Mouse (Mus musculus): ENCODE results near the gene Scap.

Scap gene

DNA sequence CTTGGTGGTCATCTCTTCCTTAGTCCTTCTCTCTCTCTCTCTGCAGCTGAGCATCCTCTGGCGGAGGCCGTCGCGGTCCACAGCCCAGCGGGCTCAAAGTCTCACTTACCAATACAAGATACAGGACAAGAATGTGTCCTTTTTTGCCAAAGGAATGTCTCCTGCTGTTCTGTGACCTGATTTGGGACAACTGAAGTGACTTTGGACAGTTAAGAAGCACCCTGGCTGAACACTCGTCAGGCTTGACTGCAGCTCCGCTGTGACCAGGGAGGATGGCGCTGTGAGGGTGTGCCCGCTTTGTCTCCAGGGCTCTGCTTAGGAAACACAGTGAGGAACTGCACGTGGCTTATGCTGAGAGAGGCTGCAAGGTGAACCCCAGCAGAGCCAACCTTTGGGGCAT, 12.3 kb upstream of the Scap start:
- no peak for TF ChIP-seq GATA4 (IDR thresholded peaks at IDR 0.05; ENCODE audit: insufficient replicate concordance, low read length)

DNA sequence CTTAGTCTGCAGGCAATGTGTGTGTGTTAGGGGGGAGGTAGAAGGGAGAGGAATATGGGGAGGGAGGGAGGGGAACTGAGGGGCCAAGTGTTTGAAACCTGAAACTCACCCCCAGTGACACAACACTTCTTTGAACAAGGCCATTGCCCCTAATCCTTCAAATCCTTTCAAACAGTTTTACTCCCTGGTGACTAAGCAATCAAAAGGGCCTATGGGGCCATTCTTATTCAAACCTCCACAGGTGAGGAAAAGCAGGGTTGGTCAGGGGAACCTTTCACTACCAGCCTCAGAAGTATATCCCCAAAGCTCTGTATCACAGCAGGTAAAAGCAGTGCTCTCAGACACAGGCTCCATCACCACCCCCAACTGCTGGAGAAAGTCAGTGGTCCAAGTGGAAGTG, 10.1 kb upstream of the Scap start:
- no peak for TF ChIP-seq GATA4 (IDR thresholded peaks at IDR 0.05; ENCODE audit: insufficient replicate concordance, low read length)

DNA sequence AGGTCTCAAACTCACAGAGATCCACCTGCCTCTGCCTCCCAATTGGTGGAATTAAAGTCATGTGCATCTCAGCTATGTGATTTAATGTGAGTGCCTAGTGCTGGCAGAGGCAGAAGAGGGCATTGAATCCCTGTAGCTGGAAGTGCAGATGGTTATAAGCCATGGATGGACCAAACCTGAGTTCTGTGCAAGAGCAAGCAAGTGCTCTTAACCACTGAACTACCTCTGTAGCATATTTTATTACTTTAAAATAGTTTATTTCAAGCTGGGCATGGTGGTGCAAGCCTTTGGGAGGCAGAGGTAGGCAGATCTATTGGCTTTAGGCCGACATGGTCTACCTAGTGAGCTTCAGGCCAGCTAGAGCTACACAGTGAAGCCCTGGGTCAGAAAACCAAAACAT, 8.9 kb upstream of the Scap start:
- no peak for TF ChIP-seq GATA4 (IDR thresholded peaks at IDR 0.05; ENCODE audit: insufficient replicate concordance, low read length)

DNA sequence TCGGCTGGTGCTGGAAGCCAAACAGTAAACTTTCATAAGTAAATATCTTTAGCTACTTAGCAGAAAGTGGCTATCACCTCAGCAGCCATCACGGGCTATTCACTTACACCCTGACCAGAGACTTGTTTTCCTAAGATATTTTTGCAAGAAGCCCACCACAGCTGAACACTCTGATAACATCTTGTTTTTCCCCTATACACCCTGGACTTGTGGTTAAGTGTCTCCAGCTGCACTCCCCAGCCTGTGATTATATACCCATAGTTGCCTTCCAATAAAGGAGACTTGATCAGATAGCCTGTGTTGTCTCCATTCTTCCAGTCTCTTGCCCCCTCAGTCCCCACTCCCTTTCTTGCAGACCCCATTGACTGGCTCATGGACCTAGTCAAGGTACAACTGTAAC, 4.9 kb upstream of the Scap start:
- TF ChIP-seq GATA4 (IDR thresholded peaks at IDR 0.05; ENCODE audit: insufficient replicate concordance, low read length): no peak

DNA sequence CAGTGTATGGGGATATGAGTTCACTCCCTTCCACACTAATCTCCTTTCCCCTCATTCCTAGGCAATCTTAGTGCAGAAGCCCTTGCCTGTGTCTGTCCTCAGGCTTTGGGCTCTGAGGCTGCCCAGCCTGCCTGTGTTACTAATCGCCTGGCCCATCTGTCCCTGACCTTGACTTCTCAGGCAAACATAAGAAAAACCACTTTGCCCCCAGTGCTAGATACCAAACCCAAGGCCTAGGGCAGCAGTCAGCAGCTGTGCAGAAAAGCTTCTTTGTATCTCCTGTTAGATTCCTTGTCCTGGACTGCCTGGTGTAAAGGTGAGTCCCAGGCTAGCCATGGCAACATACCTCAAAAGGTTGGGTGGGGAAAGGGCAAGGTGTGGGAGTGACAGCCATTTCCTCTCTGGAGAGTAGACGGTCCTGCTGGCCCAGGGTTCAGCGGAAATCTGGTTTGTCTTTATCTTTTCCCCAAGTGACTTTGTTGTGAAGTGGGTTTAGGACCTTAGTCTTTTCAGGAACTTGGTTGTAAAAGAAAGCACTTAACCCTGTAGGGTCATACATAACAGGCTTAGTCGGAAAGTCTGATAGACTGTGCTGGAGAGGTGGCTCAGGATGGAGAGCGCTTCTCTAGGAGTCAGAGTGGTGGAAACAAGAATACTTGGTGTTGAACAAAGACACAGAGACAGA, 4.0 kb upstream of the Scap start:
- TF ChIP-seq GATA4 (IDR thresholded peaks at IDR 0.05; ENCODE audit: insufficient replicate concordance, low read length): no peak

DNA sequence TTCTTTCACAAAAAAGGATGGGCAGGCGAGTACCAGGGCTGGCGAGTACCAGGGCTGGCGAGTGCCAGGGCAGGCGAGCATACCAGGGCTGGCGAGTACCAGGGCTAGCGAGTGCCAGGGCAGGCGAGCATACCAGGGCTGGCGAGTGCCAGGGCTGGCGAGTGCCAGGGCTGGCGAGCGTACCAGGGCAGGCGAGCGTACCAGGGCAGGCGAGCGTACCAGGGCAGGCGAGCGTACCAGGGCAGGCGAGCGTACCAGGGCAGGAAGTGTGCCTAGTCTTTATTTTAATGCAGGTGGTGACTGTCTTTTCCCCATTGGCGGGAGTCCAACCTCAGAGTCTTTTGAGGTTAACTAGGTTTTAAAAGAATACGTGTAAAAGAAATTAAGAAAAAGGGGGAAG, 3.4 kb upstream of the Scap start:
- TF ChIP-seq GATA4 (IDR thresholded peaks at IDR 0.05; ENCODE audit: insufficient replicate concordance, low read length): no peak

DNA sequence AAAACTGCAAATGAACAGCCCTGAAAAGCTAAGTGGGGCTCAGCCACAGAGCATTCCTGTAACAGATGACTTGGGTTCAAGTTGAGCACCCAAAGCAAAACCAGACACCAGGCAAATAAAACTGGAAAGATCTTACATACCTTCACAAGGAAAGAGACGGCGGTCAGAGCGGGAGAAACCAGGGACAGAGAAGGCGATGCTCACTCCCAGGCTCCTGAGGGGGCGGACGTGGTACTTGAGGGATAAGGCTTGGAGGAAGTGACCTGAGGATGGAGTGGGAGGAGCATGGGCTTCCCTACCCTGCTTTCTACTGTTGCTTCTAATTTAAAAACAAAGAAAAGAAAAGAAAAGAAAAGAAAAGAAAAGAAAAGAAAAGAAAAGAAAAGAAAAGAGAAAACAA, 2.7 kb upstream of the Scap start:
- TF ChIP-seq GATA4 (IDR thresholded peaks at IDR 0.05; ENCODE audit: insufficient replicate concordance, low read length): no peak

DNA sequence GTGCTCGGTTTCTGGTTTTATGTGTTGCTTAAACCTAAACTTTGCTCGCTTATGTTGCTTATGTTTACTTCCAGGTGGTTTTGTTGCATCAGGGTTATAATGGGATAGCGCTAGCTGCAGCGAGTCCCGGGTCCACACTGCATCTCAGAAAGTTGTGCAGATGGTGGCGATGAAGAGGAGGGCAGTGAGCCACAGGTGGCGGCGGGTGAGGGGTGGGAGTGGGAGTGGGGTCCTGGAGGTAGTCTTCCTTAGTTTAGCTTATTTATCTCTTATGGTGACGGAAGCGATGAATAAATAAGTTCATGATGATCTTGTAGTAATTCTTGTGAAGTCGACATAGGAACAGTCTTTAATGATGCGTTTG, 790 bp downstream of the Scap start:
- no peak for TF ChIP-seq GATA4 (IDR thresholded peaks at IDR 0.05; ENCODE audit: insufficient replicate concordance, low read length)

DNA sequence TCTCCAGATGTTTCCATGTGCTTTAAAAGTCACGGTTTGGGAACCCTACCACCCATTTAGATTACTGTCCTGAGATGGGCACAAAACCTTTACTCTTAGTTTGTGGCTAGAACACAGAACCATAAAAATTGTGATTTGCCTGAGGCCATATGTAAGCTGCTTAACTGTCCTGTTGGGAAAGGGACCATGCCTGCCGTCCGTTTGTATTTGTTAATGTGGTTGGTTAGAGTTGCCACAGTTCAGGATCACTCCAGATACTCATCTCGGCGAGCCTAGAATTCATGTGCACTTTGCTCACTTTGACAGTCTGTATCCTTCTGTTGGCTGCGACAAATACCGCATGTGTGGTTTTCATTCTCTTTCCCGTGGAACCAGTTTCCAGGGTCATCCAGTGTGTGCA, 1.8 kb downstream of the Scap start:
- no peak for TF ChIP-seq GATA4 (IDR thresholded peaks at IDR 0.05; ENCODE audit: insufficient replicate concordance, low read length)

DNA sequence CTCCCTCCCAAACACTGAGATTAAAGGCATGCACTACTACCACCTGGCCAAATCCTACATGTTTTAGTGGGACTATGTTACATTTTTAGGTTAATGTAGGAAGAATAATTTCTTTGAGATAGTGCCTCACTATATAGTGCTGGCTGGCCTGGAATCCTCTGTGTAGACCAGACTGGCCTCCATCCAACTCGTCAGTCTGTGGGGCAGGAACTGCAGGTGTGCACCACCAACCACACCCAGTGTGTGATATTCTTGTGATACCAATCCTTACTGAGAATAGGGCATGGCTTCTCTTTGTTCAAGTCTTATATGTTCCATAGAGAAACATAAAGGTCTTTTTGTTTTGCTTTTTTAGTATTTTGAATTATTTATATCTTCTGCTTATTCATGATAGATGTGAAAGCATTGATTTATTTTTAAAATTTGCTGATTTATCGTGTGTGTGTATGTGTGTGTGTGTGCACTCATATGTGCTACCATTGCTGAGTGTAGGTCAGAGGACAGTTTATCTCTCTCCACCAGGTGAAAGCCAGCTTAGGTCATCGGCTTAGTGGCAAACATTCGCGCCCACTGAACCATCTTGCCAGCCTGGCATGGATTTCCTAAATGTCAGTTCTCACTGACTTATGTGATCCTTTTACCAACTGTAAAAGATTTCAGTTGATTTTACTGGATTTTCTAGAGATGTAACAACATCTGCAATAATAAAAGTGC, 7.1 kb downstream of the Scap start:
- TF ChIP-seq GATA4 (IDR thresholded peaks at IDR 0.05; ENCODE audit: insufficient replicate concordance, low read length): no peak

DNA sequence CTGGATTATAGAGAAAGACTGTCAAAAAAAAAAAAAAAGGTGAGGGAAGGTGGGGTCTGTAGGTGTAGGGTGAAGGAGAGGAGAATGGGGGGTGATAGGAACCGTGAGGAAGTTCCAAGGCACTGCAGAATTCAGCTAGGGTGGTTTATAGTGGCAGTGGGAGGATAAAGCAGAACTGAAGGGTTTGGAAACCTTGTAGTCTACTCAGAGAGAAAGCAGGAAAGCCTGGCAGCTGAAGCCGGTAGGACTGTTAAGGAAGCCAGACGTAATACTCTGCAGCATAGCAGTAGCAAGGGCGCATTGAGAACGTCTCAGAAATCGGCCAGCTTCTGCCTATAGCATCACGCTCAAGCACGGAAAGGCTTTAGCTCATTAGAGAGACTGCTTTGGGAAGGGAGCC, 8.9 kb downstream of the Scap start:
- no peak for TF ChIP-seq GATA4 (IDR thresholded peaks at IDR 0.05; ENCODE audit: insufficient replicate concordance, low read length)

DNA sequence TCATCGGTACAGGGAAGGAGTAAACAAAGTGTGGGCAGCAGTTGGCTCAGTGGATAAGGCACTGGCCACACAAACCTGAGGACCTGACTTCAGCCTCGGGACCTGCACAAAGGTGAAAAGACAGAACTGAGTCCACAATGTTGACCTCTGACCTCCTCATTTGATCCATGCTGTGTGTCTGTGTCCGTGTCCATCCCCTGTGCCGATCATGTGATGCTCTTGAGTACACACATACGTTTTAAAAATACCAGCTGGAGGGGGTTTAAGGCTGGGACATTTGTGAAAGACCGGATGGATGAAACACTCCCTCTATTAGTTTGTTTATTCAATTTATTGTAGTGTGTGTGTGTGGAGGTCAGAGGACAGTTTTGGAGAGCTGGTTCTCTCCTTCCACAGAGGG, 10.7 kb downstream of the Scap start:
- no peak for TF ChIP-seq GATA4 (IDR thresholded peaks at IDR 0.05; ENCODE audit: insufficient replicate concordance, low read length)

DNA sequence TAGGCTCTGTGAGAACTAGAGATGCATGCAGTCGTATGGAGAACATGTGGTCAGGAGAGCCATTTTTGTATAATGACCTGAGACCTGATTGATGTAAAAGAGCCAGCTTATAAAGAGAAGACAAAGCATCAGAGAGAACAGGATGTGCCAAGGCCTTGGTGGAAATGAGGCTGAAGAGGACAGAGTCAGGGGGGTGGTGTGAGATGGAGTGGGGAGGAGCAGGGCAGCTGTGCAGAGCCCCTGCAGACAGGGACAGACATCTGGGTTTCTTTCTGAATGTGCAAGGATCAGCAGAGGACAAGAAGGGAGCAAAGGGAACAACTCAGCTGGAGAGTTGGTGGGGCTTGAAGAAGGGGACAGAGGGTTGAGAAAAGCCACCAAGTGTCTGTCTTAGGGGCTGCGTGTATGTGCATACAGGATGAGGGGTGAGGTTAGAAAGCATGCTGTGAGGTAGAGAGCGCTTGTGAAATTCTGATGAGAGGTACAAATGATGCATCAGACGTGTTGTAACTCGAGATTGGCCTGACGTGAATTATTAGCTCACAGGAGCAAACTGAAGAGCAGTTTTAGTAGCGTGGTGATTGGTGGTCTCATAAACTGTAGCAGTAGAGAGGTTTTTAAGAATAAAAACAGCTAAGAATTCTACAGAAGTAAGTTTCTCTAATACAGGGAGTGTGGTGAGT, 12.1 kb downstream of the Scap start:
- no peak for TF ChIP-seq GATA4 (IDR thresholded peaks at IDR 0.05; ENCODE audit: insufficient replicate concordance, low read length)

DNA sequence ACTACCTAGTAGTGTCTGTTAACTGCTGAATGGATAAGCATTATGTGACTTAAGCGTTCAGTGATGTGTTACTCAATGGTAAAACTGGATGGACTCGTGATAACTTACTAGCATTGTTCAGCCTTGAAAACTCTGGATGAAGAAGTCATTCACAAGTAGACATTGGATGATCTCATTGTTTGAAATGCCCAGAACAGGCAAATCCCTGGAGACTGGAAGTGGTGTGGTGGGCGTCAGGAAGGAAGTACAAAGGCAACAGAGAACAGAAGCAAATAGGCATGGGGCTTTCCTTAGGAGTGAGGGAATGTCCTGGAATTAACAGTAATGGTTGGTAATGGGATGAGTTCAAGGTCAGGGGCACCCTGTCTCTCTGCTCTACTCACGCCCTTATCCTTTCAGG, 15.8 kb downstream of the Scap start:
- no peak for TF ChIP-seq GATA4 (IDR thresholded peaks at IDR 0.05; ENCODE audit: insufficient replicate concordance, low read length)

DNA sequence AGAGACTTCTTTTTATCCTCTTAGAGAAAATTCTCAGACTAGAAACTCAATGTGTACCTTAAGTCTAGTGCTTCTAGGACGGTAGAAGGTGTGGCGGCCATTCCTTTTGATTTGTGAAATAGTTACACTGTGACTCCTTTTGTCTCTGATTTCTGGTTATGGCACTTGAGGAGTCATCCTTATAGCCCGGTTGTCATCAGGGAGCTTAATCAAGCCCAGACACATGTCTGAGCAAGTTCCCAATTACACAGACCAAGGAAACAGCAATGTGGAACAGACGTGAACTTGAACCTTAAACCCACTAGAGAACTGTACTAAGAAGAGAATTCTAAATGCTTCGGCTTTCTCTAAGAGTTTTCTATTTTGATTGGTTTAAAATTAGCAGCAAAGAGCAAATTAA, 17.1 kb downstream of the Scap start:
- TF ChIP-seq GATA4 (IDR thresholded peaks at IDR 0.05; ENCODE audit: insufficient replicate concordance, low read length): no peak

DNA sequence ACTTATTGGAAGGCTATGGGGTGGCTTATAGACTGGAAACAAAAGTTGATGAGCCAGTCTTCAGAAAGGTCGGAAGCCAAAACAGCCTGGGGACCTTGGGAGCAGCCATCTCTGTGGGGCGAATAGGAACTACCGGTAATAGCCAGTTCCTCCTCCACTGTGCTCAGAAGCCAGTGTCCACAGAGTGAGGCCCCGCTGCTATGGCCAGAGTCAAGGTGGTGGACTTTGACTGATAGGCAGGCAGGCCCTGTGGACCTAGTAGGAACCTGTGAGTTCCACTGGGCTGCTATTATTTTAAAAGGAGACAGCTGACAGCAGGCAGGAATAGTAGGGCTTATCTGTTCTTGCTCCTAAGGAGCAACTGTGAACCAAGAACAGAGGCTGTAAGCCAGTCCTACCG, 17.5 kb downstream of the Scap start:
- TF ChIP-seq GATA4 (IDR thresholded peaks at IDR 0.05; ENCODE audit: insufficient replicate concordance, low read length): no peak
